Mouse (Mus musculus): ENCODE measurements around the gene Igsf3.

Igsf3 gene

DNA sequence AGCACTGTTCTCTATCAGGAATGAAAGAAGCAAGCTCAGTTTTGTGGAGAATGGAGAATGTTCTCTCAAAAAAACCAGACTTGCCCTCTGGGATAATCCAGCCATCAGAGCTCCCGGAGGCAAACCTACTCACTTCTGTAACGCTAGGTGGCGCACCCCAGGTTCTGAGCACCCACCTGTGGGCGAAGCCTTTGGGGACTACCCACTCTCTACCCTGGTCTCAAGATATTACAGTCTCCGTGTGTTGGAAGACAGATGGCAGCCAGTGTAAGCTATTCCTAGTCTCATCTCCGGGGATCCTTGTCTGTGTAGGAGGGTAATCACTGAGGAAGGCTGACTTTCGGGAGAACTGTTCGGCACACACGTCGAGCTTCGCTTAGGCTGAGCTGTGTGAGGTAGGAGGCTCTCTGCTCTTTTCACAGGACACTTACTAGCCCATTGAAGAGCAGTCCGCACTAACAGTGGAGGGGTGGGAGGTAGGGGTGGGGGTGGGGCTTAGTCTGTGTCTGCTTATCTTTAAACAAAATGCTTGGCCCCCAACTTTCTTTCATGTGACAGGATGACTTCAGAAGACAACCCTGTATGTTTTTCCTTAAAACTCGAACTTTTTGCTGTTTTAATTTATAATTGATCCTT lies 4.4 kb upstream of the Igsf3 start:
- DNase-seq (ENCODE audit: low spot score): peak; percentile 69

DNA sequence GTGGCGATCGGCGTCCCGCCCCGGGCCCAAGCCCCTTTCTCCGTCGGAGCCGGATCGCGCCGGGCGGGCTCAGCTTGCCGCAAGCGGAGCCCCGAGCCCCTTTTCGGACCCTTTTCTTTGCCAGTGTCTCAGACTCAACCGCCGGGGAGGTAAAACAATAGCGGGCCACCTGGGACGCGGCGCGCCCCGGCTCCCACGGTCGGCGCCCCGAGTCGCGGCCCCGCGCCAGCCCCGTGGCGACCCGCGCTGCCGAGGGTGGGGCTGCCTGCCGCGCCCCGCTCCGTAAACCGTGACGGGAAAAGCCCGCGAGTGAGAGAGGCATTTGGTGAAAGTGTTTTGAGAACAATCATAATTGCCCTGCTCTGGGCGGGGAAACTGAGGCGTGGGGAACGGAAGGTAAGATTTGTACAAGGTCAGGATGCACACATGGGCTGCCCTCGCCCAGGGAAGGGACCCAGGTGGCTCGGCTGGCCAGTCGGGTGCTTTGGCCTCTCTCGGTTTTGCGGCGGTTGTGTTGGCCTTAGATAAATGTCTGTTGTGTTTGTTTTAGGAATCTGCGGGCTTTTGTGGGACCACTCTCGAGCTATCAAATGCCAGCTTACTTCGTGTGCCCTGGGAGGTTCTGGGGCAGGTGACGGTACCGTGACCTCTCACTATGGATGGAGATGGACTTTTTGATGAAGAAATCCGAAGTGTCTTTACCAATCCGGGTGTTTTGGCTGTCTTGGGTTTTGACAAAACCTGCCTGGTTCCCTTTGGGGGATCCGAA lies 557 bp downstream of the Igsf3 start:
- DNase-seq (ENCODE audit: low spot score): no peak

DNA sequence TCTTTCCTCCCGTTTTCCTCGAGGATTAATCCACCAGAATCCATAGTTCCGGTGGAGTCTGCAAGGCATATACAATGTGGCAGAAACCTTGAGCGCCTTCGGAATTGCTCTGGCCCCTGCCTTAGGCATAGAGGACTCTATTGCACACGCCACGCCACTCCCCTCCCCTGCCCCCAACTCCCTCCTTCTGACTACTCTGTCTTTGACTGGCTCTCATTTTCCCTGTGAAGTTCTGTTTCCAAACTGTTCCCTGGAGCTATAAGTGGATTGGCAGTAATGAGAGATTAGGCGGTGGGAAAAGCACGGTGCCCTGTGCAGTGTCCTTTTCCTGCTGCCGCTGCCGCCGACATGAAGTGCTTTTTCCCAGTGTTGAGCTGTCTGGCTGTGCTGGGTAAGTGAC lies 1.2 kb downstream of the Igsf3 start:
- no peak for DNase-seq (ENCODE audit: low spot score)

DNA sequence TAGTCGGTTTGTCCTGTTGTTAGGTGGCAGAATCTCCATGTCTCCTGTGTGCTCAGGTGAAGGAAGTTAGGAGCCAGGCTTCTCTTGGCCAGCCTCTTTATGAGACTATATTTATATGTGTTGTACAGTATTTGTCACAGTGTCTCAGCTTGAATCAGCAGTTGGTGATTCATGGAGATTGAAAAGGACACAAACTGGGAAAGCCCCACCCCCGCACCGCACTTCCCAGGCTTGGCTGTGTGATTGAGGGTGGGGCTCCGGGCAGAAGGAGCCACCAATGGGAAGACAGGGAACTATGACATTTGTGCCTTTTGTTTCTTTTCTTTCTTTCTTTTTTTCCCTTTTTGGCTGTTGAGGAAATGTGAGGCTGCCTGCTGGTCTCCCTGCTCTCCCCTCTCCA lies 2.9 kb downstream of the Igsf3 start:
- peak; percentile 70 for DNase-seq (ENCODE audit: low spot score)

DNA sequence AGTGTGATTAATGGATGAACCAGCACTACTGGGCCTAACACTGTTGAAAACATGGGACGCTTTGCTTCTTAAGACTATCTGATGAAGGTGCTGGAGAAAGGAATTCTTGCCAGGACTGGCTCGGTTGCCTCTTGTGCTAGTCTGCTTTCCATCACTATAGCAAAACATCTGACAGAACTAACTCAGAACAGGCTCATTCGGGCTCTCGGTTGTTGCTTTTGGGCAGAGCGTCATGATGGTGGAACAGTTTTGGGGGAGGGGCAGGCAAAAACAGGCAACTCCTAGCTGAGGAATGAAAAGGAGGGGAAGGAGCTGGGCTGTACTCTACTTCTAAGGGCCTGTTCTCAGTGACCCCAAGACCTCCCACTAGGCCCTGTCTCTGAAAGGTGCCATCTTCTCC lies 4.8 kb downstream of the Igsf3 start:
- DNase-seq (ENCODE audit: low spot score): no peak

DNA sequence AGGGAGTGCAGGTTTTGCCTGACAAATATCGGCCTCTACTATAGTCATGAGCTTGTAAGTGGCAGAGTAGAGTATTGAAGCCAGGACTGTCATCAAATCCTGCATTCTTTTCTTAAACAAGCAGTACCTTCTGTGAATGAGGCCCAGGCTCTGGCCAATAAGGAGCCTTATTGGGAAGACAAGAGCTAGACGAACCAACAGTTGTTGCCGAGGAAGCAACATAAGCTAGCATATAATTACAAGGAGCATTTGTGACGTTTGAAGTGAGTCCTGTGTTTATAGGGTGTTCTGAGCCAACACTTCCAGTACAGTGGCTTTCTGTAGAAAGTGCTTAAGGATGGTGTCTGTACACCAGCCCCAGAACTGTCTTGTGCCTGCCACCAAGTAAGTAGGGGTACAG lies 5.9 kb downstream of the Igsf3 start:
- no peak for DNase-seq (ENCODE audit: low spot score)

DNA sequence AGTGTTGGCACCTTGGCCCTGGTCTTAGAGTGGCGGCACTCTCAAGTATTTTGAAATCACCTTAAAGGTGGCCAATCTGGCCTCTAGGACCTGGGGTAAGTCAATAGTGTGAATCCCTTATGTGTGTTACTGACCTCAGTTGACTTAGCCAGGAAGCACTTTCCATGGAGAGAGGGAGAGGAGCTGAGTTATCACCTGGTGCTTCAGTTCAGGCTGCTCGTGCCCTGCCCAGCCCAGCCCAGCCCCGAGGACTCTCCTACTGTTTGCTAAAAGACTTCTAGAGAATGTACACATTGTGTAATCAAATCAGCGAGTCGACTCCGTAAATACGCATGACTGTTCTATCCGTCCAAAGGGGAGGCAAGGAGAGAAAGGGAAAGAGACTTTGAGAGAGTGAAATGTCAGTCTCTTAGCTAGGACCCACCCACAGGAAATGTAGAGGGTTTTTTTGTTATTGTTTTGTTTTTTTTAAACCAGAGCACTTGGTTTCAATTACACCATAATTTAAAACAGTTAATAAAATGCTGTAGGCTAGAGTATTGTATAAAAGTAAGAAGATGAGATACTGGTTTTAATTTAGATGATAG lies 9.6 kb downstream of the Igsf3 start:
- no peak for DNase-seq (ENCODE audit: low spot score)

DNA sequence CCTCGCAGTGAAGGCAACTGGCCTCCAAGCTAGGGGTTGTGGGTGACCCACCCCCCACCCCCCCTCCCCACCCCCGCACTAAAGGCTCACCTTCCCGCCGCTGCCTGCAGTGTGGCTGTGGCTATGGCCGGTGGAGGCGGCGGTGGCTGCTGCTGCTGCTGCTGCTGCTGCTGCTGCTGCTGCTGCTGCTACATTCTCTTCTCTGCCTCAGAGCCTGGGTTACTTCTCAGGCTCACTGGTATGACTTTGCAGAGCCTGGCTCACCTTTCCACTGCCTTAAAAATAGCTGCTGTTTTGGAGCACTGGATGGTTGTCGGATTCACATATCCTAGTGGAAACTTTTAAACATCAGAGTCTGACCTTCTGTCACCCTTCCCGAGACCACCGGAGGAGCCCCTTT lies 11.0 kb downstream of the Igsf3 start:
- DNase-seq (ENCODE audit: low spot score): no peak

DNA sequence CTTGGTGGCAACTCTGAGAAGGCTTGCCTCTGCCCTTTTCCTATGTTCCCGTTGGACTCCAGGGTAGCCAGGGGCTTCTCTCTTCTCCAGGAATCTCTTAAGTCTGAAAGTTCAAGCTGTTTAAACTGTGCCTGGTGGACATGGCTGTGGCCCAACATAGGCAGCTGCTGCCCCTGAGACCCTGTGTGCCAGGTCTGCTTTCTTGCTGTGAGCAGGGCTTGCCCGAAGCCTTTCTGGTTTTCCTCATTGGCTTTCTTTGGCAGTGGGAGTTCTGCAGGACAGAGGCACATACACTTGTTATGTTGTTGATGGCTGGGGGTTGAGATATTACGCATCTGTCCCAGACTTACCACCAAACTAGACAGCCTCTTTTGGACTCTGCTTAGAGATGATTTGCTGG lies 12.7 kb downstream of the Igsf3 start:
- DNase-seq (ENCODE audit: low spot score): no peak

DNA sequence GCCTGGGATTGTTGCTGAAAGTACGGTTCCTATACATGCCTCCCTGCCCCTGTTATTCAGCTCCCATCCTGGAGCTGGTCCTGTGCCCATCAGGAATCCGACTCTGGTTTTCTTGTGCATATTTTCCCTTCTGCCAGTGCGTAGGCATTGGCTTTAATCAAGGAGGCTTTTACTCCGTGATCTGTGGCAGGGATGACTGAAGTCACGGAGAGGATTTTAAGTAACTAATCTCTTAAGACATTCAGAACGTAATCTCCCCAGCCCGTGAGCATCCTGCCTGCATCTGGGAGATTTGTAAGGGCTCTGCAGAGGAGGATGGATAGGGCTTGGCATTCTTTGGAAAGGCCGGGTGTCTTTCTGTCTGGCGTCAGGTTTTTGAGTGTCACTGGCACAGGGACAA lies 13.6 kb downstream of the Igsf3 start:
- no peak for DNase-seq (ENCODE audit: low spot score)

DNA sequence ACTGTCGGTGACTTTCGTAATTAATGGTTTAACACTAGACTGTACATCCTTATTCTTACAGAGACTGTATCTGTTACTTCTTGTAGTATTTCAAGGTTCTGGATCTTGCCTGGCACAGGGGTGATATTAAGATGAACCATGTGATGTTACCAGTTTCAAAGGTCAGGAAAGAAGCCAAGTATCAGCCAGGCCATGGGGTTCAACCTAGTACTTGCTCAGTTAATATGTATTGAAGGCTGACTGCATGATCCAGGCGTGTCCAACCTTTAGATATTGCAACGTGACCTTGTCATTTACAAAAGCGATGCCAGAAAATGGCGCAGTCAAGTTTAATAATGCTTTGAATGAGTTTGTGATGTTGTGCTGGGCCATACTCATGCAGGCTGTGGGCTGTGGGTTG lies 15.1 kb downstream of the Igsf3 start:
- DNase-seq (ENCODE audit: low spot score): no peak

DNA sequence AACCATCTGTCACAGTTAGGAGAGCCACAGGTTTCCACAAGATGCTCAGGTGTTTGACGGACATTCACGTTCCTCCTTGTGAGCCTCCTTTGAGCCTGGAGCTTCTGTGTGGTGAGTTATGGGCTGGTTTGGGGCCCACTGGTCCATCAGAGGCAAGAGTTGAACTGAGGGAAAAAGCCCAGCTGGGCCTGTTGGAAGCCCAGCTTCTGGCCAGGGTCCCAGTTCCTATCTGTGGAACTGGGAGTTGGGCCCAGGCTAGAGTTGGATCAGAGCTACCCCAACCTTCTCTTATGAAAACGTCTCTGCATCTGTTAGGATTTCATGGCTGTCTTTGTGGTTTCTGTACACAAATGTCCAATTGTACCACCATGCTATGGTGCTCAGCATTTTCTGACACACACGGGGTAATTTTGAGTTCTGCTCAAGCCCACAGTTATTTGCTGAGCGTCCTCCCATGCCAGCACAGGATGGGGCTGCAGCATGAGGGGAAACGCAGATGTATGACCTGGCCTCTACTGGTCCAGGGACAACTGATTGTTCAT lies 16.3 kb downstream of the Igsf3 start:
- DNase-seq (ENCODE audit: low spot score): peak; percentile 46

DNA sequence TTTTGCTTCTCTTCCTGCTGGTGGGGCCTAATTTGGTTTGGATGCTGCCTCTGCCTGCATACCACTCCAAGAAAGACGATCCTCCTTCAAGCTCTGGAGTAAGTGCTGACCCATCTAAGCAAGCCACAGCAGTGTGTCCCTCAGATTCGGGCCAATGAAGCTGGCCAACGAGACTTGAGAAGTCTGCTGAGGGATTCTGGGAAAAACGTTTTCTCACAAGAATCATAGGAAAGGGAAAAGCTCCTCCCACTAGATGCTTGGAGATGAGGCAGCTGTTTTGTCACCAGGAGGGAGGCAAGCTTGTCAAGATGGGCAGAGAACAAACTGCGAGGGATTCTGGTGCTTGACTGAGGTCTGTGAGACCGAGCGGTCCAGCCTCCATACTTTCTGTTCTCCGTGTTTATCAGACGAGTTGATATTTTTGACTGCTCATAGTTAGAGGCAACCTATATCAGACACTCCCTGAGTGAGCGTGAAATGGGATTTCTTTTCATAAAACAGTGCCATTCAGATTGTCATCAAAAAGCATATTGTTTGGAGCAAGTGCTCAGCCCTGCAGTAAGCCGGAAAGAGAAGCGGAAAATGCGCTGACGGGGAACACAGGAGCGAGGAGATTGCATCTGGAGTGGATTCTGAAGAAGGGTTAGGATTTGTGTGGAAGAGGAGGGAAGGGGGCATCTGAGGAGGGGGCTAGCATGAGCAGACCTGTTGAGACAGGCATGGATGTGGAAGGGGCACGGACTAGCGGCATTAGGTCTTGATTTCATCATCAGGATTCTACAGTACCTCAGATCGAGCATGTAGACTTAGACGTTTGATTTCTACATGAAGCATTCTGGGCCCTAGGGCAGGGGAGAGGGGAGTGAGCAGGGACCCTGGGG lies 17.0 kb downstream of the Igsf3 start:
- DNase-seq (ENCODE audit: low spot score): peak; percentile 46

DNA sequence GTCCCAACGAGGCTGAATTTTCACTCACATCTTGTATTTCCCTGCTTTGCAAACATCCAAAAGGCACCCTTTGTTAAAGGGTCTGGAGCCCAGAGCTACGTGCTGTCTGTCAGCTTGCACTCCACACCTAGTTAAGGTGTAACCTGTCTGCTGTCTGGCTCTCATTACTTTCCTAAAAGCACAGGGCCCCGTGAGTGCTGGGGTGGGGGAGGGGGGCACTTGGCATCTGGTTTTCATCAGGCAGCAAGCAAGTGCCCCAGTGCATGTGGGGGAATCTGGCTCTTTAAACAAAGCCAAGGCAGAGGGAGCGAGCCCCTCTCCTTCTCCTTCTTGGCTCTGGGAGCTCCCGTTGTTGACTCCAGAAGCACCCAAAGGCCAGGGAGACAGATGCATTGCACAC lies 18.5 kb downstream of the Igsf3 start:
- DNase-seq (ENCODE audit: low spot score): no peak

DNA sequence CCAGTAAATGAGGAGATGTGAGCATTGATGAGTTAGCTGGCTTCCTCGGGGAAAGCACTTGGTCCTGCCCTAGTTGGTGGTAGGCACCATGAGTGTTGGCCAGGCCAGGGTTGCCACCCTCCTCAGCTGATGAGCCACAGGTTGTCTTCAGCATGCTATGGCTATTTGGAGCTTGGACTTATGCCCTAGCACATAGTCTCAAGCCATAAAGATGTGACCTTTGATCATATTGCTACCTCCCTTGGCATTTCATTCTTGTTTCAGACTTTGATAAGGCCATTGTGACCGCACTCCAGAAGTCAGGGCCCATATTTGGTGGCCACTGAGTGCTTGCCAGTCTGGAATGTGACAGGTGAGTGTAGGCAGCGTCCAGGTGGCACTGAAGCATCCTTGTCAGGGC lies 19.2 kb downstream of the Igsf3 start:
- no peak for DNase-seq (ENCODE audit: low spot score)

DNA sequence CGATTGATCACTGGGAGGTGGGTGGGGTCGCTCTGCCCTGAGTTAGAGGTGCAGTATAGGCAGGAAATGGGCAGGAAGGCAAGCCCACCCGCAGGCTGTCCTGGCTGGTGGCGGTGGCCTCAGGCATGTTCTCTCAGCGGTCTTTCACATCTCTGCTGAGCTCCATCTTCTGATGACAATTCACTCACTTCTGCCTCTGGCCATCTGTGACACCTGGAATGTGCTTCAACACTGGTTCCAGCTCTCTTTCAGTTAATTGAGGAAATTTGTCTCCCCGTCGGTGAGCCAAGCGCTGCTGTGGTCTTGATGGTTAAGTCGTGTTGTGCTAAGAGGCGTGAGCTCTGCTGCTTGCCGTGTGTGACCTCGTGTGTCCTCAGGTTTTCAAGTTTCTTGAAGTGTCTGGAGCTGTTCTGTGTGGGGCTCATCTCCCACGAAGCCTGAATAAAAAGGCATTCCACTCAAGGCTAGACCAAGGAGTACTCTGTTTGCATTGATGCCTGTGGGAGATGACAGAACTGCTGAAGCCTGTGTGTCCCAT lies 19.9 kb downstream of the Igsf3 start:
- DNase-seq (ENCODE audit: low spot score): no peak

DNA sequence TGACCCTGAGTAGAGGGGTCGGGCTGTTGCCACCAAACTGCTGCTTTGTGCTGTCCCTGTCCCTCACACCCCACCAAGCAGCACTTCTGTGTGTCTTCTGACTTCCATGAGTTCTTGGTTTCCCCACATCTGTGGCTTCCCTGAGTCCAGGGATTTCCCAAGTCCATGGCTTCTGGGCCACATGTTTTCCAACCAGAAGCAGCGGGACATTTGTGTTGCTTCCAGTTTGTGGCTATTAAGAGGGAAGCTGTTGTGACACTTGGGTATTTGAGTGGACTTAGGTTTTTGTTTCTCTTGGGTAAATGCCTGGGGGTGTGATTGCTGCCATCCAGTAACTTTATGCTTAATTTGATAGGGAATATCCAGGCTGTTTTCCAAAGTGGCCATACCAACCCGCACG lies 20.5 kb downstream of the Igsf3 start:
- DNase-seq (ENCODE audit: low spot score): no peak

DNA sequence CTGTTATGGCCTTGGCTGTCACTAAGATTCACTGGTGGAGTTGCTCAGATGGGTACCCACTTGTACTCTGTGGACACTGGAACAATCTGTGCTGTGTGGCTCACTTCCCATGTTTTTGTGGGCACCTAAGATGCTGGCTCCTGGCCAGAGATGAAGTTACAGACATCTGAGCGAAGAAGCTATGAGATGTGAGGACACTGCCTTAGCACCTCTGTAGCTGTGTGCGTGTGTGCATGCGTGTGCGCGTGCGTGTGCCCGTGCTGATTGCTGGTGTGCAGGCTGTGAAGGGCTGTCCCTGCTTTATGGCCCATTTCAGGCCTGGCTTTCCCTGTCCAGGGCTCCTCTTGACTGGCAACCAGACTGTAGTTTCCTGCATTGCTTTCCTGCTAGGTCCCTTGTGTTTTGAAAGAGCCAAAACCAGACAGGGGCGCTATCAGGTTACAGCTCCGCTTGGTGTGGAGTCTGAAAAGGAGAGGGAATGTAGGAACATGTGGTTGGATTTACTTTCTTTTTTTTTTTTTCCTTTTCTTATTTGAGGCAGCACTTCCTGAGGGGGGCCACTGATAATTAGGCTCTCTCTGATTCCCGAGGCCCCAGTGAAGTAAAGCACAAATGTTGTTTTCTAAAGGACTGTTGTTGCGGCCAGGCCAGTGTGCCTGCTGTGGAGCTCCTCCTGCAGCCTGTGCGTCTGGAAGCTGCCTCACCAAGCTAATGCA lies 21.3 kb downstream of the Igsf3 start:
- DNase-seq (ENCODE audit: low spot score): peak; percentile 34

DNA sequence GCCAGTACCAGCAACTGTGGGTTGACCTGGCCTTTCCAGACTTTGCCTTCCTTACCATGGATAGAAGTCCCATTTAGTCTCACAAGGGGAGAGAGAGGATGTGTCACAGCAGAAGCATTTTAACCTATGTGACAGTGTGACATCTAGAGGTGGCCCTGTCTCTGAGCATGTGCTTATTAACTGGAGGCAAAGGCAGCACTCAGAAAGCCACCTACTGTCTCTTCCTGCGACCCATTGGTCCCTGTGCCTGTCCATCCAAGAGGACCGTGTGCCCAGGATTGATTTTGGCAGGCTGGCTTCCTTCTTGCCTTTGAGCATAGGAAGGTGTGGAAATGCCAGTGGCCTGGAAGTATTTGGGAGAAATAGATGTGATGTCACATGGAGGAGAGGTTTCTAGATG lies 22.0 kb downstream of the Igsf3 start:
- no peak for DNase-seq (ENCODE audit: low spot score)

DNA sequence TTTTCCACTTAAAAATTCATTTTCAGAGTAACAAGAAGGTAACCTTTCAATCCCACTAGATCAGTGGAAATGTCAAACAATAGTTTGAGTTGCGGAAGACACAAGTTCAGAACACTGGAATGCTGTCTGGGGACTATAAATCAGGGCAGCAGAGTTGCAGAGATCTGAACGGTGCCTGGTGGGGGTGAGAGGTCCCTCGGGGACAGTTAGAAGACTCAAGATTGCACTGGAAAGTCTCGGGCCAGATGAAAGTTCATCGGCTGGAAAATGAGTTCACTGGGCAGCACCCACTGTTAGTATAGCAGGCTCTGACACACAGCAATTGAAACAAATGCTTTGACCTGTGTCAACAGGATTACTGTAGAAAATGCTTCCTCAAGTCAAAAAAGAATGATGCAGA lies 24.6 kb downstream of the Igsf3 start:
- no peak for DNase-seq (ENCODE audit: low spot score)

DNA sequence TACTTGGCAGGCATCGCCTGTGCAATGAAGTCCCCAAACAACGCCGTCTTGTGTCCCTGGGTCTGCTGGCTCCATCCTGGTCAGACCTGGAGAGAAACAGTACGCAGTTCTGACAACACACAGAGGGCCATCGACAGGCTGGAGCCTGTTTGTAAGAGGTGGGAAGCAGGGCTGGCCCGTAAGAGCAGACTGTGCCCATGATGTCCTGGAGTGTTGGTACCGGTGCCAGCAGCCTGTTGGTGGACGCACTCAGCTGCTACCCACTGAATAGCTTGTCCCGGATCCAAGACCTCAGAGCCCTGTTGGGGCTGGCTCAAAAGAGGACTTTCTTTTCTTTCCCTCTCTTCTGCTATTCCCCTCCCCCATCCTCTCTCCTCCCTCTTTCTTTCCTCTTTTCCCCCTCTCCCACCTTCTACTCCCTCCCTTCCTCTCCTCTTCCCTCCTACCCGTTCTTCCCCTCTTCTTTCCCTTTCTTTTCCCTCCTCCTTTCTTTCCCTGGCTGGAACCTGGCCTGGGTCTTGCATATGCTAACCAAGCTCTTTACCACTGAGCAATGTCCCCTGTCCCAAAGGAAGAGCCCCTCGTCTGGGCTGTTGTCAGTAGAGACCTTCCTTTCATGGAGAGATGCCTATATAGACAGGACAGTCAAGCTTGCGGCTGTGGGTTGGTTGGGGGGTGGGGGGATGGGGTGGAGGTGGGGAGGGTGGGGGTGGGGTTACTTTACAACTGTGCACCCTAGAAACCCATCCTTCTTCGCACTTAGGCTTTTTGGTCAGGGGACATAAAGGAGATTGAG lies 27.9 kb downstream of the Igsf3 start:
- DNase-seq (ENCODE audit: low spot score): peak; percentile 33

Data from urinary bladder, postnatal 14 days (tissue).